Mouse (Mus musculus) stomach, postnatal 0 days (tissue): ENCODE measurements around the gene Tspan31. TPM values are rescaled to one million over a fixed set of nuclear protein-coding genes. Genes with fewer than 3 reads are reported as not detected.

Experiments used
- ATAC-seq: fragments of 200-750 bp; cut with Nextera tagmentation; 2 replicates; pipeline ENCODE4 v1.8.0; 2017; ENCODE audit not compliant: low FRiP score, low TSS enrichment
- DNase-seq: peaks from one replicate; pipeline ENCODE4 v3.0.0-alpha.2; 2016; ENCODE audit warnings: low spot score
- H3K27ac ChIP-seq: fragments of 300-500 bp; sonication (generic); replicated peaks from 2 replicates; pipeline ENCODE4 v1.5.1; 2014; ENCODE audit warnings: mild to moderate bottlenecking, control low read depth
- H3K27me3 ChIP-seq: fragments of 300-500 bp; sonication (generic); 2 replicates; pipeline ENCODE4 v1.6.1; 2014; ENCODE audit warnings: low read length; ENCODE audit not compliant: control insufficient read depth, insufficient read depth
- H3K36me3 ChIP-seq: fragments of 300-500 bp; sonication (generic); 2 replicates; pipeline ENCODE4 v1.6.1; 2014; ENCODE audit warnings: low read length, mixed read lengths; ENCODE audit not compliant: control insufficient read depth, insufficient read depth
- H3K4me1 ChIP-seq: fragments of 300-500 bp; sonication (generic); replicated peaks from 2 replicates; pipeline ENCODE4 v1.6.1; 2014; ENCODE audit warnings: antibody characterized with exemption; ENCODE audit not compliant: control insufficient read depth, insufficient read depth
- H3K4me2 ChIP-seq: fragments of 300-500 bp; sonication (generic); replicated peaks from 2 replicates; pipeline ENCODE4 v1.6.1; 2014; ENCODE audit warnings: low read depth, mild to moderate bottlenecking, control low read depth, moderate library complexity
- H3K4me3 ChIP-seq: fragments of 300-500 bp; sonication (generic); 2 replicates; pipeline ENCODE4 v1.5.1; 2014; ENCODE audit warnings: low read depth, low read length, control low read depth
- H3K9ac ChIP-seq: fragments of 300-500 bp; sonication (generic); 2 replicates; pipeline ENCODE4 v1.6.1; 2014; ENCODE audit warnings: mild to moderate bottlenecking, low read length, control low read depth, mixed read lengths
- H3K9me3 ChIP-seq: fragments of 300-500 bp; sonication (generic); 2 replicates; pipeline ENCODE4 v1.6.1; 2016; ENCODE audit warnings: low read length; ENCODE audit not compliant: control insufficient read depth
- CTCF ChIP-seq: IDR thresholded peaks from 2 replicates; pipeline ENCODE4 v1.5.1; 2016; ENCODE audit warnings: antibody characterized with exemption, low read depth, mild to moderate bottlenecking, moderate library complexity
- EP300 ChIP-seq: optimal IDR thresholded peaks from 2 replicates; pipeline ENCODE3; 2016; ENCODE audit warnings: antibody characterized with exemption
- WGBS: fragments of 180-500 bp; shearing (Covaris S2); extraction: QIAGEN DNeasy Blood & Tissue Kit; methylation state at CpG from one replicate; pipeline ENCODE4 v1.1.7; 2014; 5-methylcytosine and 5-hydroxymethylcytosine counted together
- polyA plus RNA-seq: library from polyadenylated mRNA; unstranded; fragments of >200 nt; fragmentation: Nextera tagmentation; extraction: Ambion mirVana; gene quantifications from 2 replicates; pipeline ENCODE4 v1.2.1, GENCODE M21; 2015

Gene Tspan31
- 82.8 and 87.7 TPM in 2 replicates for polyA plus RNA-seq

- Histone ChIP-seq H3K27me3 (no peaks in the 10 kb centered on the region), H3K4me1 (0 out of 2 replicates have a peak, but pooled peaks cover 2% of the 10 kb centered on the region), H3K9me3 (no peaks in the 10 kb centered on the region), H3K4me3 (peak within 1 kb of the TSS; percentile 62), H3K36me3 (peaks cover 9% of the 10 kb centered on the region), H3K27ac (peak within 1 kb of the TSS; percentile 88), H3K4me2 (peak within 1 kb of the TSS; percentile 84), H3K9ac (peak within 1 kb of the TSS; percentile 78)
- WGBS: under 1% methylated on average over 36 of the region's 36 CpGs
- ATAC-seq: peak; percentile 89
- peak; percentile 89 for DNase-seq
- TF ChIP-seq EP300: no peak
- TF ChIP-seq CTCF: no peak
Observed at GRCm38 (mm10) chr10:127070190-127071121, at the start of gene Tspan31. Tspan31 (minus strand) TSS chr10:127070264.

DNA sequence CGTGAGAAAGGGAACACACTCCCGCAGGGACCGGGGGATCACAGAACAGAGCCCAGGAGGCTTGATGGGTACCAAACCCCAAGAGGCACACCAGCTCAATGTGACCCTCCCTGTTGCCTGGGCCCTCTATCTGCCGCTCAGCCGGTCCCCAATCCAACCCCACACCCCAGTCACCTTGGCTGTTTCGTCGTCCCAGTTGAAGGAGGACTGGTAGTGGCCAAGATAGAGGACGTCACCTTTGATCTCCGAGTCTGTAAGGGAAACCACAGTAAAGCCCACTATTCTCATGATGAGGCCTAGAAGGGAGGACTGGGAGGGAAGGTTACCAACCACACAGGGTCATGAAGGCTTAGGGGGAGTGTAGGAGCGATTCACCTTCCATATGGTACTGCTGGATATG, 49.2 kb upstream of the Tspan31 start:
- DNase-seq (no peak), ATAC-seq (no peak)
- no peaks in the 10 kb centered on the region for H3K9me3 ChIP-seq
- TF ChIP-seq CTCF (no peak), EP300 (no peak)
- peaks cover 16% of the 10 kb centered on the region for H3K36me3 ChIP-seq
- H3K9ac ChIP-seq: no peak overlapping the region
- H3K4me1 ChIP-seq: no peaks in the 10 kb centered on the region
- H3K4me2 ChIP-seq: no peak overlapping the region
- 91% methylated on average over 10 of the region's 10 CpGs for WGBS
- no peak overlapping the region for H3K4me3 ChIP-seq
- H3K27ac ChIP-seq: no peak overlapping the region
- no peaks in the 10 kb centered on the region for H3K27me3 ChIP-seq

DNA sequence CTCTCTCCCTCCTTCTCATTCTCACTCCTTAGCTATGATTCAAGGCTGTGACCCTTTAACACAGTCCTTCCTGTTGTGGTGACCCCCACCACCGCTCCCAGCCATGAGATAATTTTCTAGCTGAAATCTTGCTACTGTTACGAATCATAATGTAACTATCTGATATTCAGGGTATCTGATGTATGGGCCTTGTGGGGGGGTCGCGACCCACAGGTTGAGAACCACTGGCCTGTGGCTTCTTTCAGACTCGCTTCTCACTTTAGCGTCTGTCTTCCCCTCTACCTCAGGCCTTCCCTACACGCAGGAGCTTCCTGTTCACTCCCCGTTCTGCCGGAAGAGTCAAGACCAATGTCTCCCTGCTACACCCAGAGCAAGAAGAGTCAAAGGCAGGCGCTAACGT, 48.4 kb upstream of the Tspan31 start:
- Histone ChIP-seq H3K27ac (no peak overlapping the region), H3K36me3 (peaks cover 16% of the 10 kb centered on the region), H3K4me1 (no peaks in the 10 kb centered on the region), H3K27me3 (no peaks in the 10 kb centered on the region), H3K4me2 (no peak overlapping the region), H3K9ac (no peak overlapping the region), H3K4me3 (no peak overlapping the region), H3K9me3 (no peaks in the 10 kb centered on the region)
- 89% methylated on average over 11 of the region's 11 CpGs for WGBS
- DNase-seq: no peak
- TF ChIP-seq CTCF (no peak), EP300 (no peak)
- ATAC-seq: no peak

- no peak for DNase-seq
- H3K27me3 ChIP-seq: no peaks in the 10 kb centered on the region
- WGBS: 86% methylated on average over 2 of the region's 2 CpGs
- H3K36me3 ChIP-seq: peaks cover 19% of the 10 kb centered on the region
- ATAC-seq: no peak
- H3K4me2 ChIP-seq: no peak overlapping the region
- H3K9ac ChIP-seq: no peak overlapping the region
- TF ChIP-seq CTCF (peak; percentile 58), EP300 (no peak)
- no peaks in the 10 kb centered on the region for H3K4me1 ChIP-seq
- H3K9me3 ChIP-seq: no peaks in the 10 kb centered on the region
- no peak overlapping the region for H3K4me3 ChIP-seq
- H3K27ac ChIP-seq: no peak overlapping the region
Observed at GRCm38 (mm10) chr10:127115068-127115467, 45.0 kb upstream of the Tspan31 start.

DNA sequence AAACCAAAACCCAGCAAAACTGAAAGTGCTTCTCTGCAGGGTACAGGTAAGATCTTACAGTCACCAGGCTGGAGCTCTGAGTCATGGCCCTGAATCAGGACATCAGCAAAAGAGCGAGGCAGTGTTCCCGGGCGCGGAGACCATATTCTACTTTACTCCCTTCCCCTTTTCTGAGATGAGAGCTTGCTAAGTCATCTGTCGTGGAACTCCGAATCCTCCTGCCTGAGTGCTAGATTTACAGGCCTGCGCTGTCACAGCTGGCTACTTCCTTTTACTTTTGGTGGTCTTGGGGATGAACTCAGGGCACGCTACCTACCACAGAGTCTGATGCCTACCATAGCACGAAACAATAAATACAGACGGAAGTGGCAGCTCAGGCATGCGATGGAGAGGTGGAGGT, 44.3 kb upstream of the Tspan31 start:
- 93% methylated on average over 11 of the region's 11 CpGs for WGBS
- H3K27ac ChIP-seq: no peak overlapping the region
- no peak overlapping the region for H3K4me3 ChIP-seq
- no peak overlapping the region for H3K4me2 ChIP-seq
- H3K36me3 ChIP-seq: peaks cover 19% of the 10 kb centered on the region
- no peak for DNase-seq
- no peak overlapping the region for H3K9ac ChIP-seq
- no peaks in the 10 kb centered on the region for H3K4me1 ChIP-seq
- ATAC-seq: no peak
- TF ChIP-seq EP300 (no peak), CTCF (no peak)
- no peaks in the 10 kb centered on the region for H3K27me3 ChIP-seq
- no peaks in the 10 kb centered on the region for H3K9me3 ChIP-seq
